Mouse (Mus musculus): ENCODE measurements around the gene Gdf1. TPM values are rescaled to one million over a fixed set of nuclear protein-coding genes. Genes with fewer than 3 reads are reported as not detected.

Gdf1 gene
- 10.9 and 13.0 TPM in 2 replicates for polyA plus RNA-seq (2012; rRNA removed)

DNA sequence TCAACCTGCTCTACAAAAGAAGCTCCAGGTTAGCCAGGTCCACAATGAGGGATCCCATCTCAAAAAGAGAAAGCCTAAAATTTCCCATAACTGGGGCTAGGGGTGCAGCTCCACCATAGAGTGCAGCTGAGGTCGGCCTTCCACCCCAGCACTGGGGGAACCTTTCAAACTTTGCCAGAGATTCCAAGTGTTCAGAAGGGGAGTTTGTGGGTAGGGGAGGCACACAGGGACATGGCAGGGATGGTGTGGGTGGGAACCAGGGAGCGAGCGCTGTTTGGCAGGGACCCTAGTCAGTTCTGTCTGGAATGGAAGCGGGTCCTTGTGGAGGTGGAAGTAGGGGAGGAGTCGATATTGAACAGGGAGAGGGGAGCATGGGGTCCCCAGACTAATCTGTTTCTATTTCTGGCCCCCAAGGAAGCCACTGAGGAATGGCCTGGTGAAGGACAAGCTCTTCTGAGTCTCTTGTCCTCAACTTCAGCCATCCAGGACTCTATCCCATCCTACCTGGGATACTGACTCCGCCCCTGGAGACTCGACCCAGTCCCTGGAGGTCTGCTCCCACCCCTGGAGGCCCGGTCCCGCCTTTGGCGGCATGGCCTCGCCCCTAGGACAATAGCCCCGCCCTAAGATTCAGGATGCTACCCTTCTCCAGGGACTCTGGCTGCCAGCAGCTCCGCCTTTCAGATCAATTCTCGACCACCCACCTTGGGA, at the start of gene Gdf1:
Gdf1 (plus strand) TSS at position 694 of the 711 bp plus-strand sequence.

DNA sequence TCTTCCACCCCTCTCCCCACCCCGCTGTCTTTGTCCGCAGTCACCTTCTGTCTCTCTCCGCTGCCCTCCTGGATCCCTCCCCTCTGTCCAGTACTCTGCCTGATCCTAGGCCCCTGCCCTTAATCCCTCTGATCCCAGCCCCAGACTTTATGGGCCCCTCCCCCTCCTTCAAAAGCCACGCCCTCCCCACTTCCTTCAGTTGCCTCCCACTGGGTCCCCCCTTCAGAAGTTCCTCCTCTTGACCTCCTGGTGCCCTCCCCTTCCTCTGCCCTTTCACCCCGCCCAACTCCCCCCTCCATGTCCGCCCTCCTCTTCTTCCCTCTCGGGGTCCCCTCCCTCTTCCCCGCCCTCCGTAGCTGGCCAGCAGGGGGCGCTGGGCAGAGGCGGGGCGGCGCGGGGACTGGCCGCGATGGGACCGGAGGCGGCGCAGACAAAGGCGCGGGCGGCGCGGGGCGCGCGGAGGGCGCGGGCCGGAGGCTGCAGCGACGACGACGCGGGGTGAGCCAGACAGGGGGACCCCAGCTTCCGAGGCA, 46.9 kb upstream of the Gdf1 start, which contains the start of gene Homer3:
Homer3 (plus strand) TSS at position 225 of the 533 bp plus-strand sequence.

DNA sequence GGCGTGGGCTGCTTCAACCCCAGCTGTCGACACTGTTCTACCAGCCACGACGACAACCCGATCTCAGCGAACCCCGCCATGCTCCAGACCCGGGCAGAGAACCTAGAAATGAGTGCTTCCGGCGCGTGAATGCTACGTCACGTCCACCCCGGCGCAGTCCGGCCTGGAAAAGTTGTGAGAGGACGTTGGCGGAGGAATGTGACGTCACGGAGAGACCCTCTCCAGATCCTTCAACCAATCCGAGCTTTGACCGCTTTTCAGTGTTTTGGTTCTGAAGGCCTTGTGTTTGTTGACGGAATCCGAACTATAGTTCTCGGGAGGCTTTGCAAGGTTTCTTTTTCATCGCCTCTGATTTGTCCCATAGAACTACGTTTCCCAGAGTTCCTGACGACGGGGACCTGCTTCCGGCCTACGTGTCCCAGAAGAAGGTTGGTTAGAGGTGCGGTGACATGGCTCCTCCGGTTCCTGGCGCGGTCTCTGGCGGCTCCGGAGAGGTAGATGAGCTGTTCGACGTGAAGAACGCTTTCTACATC, 27.2 kb upstream of the Gdf1 start, which contains the start of the genes Ddx49 and Cope:
Ddx49 (minus strand) TSS at position 132 of the 533 bp plus-strand sequence.
Cope (plus strand) TSS at position 161 of the 533 bp plus-strand sequence.

DNA sequence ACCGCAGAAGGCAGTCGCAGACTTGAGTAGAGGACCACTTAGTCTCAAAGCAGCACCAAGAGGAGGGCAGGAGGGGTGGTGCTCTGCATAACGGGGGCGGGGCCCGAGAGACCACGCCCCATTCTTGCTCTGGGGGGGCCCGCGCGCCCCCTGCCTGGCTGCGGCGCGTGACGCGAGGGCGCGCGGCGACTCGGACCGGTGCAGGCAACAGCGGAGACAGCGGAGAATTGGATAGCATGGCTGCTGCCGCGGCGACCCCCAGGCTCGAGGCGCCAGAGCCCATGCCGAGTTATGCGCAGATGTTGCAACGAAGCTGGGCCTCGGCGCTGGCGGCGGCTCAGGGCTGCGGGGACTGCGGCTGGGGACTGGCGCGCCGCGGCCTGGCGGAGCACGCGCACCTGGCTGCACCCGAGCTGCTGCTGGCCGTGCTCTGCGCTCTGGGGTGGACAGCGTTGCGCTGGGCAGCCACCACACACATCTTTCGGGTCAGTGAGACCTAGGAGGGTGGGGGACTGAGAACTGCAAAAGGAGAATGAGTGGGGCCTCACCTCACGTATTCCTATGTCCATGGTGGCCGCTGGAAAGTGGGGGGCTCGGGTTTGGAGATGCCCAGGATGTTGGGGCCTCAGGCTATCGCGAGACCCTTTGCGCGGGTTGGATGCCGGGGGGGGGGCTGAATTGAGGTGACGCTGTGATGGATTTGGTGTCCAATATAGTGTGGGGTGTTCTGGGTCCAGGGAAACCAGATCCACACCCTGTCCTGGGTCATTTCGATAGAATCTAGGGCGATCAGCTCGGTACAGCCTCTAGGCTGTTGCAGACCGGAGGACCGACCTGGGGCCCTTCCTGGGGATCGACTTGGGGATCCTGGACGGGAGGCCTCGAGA, 13.8 kb upstream of the Gdf1 start, which contains the start of gene Cers1:
Cers1 (plus strand) TSS at position 152 of the 887 bp plus-strand sequence.

DNA sequence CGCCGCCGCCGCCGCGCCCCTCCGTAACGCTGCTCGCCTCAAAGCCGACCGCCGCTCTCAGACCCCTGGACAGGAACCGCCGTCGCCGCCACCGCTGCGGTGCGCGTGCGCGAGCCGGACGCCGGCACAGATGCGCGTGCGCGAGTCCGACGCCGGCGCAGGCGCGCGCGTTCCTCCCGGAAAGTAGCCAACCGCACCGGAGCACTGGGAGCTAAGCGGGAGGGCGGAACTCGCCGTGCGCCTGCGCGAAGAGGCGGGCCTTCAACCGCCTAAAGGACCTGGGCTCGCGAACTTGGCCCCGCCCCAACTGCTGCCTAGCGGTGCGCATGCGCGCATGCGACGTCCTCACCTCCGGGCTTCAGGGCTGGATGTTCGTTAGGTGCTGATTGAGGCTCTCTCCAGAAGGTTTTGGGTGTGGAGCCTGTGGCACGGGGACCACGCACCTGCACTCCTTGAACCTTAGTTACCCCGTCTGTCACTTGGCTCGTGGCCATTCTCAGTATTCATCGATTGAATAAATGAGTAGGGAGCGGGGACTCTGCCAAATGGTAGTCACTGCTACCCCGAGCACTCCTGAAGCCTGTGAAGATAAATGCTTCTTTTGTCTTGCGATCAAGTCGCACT, 23.7 kb downstream of the Gdf1 start, which contains the start of gene Upf1:
Upf1 (minus strand) TSS at position 85 of the 624 bp plus-strand sequence.

DNA sequence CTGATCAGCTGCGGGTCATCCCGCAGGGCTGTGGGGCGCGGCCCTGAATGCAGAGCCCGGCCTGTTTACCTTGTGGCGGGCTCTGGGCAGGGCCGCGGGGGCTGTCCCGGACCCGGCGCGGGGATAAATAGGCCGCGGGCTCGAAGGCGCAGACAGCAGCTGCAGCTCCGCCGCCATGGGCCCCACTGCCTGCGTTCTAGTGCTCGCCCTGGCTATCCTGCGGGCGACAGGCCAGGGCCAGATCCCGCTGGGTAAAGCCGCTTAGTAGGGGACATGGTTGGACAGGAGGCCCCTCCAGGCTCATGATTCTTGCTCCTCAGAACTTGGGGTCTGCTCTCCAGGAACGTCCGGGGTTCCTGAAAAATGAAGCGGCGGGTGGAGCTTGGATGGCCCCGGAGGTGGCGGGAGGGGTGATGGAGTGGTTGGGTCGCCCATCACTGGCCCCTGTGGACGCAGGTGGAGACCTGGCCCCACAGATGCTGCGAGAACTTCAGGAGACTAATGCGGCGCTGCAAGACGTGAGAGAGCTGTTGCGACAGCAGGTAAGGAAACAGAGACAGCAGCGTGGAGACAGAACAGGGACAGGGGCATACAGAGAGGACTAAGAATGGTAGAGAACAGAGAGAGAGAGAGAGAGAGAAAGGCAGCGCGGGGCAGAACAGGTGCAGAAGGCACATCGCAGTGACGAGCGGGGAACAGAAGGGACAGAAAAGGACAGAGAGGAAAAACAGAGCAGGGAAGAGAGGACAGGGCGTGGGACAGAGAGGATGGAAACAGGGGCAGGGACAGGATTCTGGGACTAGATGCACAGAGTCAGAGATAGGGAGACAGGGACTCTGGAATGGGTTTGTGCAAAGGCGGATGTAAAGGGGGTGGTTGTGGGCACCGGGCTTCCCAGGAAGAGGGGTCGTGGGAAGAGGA, 44.0 kb downstream of the Gdf1 start, which contains the start of gene Comp:
Comp (plus strand) TSS at position 162 of the 921 bp plus-strand sequence.

Other genes starting within 250 kb of the Gdf1 start
- gene Hapln4, start 246.4 kb upstream of the Gdf1 start, polyA plus RNA-seq (2012; rRNA removed): 0.15 and 0.20 TPM in 2 replicates
- 0.06 and 0.09 TPM in 2 replicates for gene Ncan, start 208.9 kb upstream of the Gdf1 start, polyA plus RNA-seq (2012; rRNA removed)
- gene Nr2c2ap, start 198.5 kb upstream of the Gdf1 start, polyA plus RNA-seq (2012; rRNA removed): 11.8 and 14.6 TPM in 2 replicates
- 29.3 and 37.2 TPM in 2 replicates for gene Rfxank, start 190.7 kb upstream of the Gdf1 start, polyA plus RNA-seq (2012; rRNA removed)
- 116 and 135 TPM in 2 replicates for gene Borcs8, start 190.3 kb upstream of the Gdf1 start, polyA plus RNA-seq (2012; rRNA removed)
- 1.7 and 4.5 TPM in 2 replicates for gene Mef2b, start 190.1 kb upstream of the Gdf1 start, polyA plus RNA-seq (2012; rRNA removed)
- 191 and 215 TPM in 2 replicates for gene Tmem161a, start 157.5 kb upstream of the Gdf1 start, polyA plus RNA-seq (2012; rRNA removed)
- 68.7 and 96.4 TPM in 2 replicates for gene Slc25a42, start 117.5 kb upstream of the Gdf1 start, polyA plus RNA-seq (2012; rRNA removed)
- 52.7 and 59.3 TPM in 2 replicates for gene Sugp2, start 95.6 kb upstream of the Gdf1 start, polyA plus RNA-seq (2012; rRNA removed)
- 33.3 and 36.1 TPM in 2 replicates for gene Armc6, start 95.4 kb upstream of the Gdf1 start, polyA plus RNA-seq (2012; rRNA removed)
- gene Homer3, start 47.0 kb upstream of the Gdf1 start, polyA plus RNA-seq (2012; rRNA removed): 150 and 156 TPM in 2 replicates
- 66.3 and 70.5 TPM in 2 replicates for gene Ddx49, start 27.3 kb upstream of the Gdf1 start, polyA plus RNA-seq (2012; rRNA removed)
- gene Cope, start 27.3 kb upstream of the Gdf1 start, polyA plus RNA-seq (2012; rRNA removed): 699 and 783 TPM in 2 replicates
- gene Cers1, start 14.0 kb upstream of the Gdf1 start, polyA plus RNA-seq (2012; rRNA removed): 12.7 and 13.9 TPM in 2 replicates
- 47.4 and 47.9 TPM in 2 replicates for gene Upf1, start 23.5 kb downstream of the Gdf1 start, polyA plus RNA-seq (2012; rRNA removed)
- 2.6 and 8.5 TPM in 2 replicates for gene Comp, start 43.7 kb downstream of the Gdf1 start, polyA plus RNA-seq (2012; rRNA removed)
- 69.5 and 70.0 TPM in 2 replicates for gene Crtc1, start 109.8 kb downstream of the Gdf1 start, polyA plus RNA-seq (2012; rRNA removed)
- 132 and 154 TPM in 2 replicates for gene Klhl26, start 147.2 kb downstream of the Gdf1 start, polyA plus RNA-seq (2012; rRNA removed)
- 2.3 and 4.0 TPM in 2 replicates for gene Tmem59l, start 157.5 kb downstream of the Gdf1 start, polyA plus RNA-seq (2012; rRNA removed)
- 11.6 and 22.8 TPM in 2 replicates for gene Crlf1, start 163.3 kb downstream of the Gdf1 start, polyA plus RNA-seq (2012; rRNA removed)
- gene Rex1bd, start 176.9 kb downstream of the Gdf1 start, polyA plus RNA-seq (2012; rRNA removed): 333 and 372 TPM in 2 replicates
- gene Uba52, start 181.0 kb downstream of the Gdf1 start, polyA plus RNA-seq (2012; rRNA removed): 989 and 1,155 TPM in 2 replicates
- 685 and 705 TPM in 2 replicates for gene Fkbp8, start 197.9 kb downstream of the Gdf1 start, polyA plus RNA-seq (2012; rRNA removed)
- gene Kxd1, start 198.1 kb downstream of the Gdf1 start, polyA plus RNA-seq (2012; rRNA removed): 70.3 and 97.9 TPM in 2 replicates
- gene Ell, start 209.6 kb downstream of the Gdf1 start, polyA plus RNA-seq (2012; rRNA removed): 33.7 and 35.4 TPM in 2 replicates

Data from ovary, adult 2 months (tissue).